Mouse (Mus musculus): ENCODE measurements at regions not wholly inside any gene's neighbourhood (a gene's known extent, or its start where the extent isn't known, plus 50 kb on each side); places are given as distances from the start of the nearest gene placed in this dataset.

DNA sequence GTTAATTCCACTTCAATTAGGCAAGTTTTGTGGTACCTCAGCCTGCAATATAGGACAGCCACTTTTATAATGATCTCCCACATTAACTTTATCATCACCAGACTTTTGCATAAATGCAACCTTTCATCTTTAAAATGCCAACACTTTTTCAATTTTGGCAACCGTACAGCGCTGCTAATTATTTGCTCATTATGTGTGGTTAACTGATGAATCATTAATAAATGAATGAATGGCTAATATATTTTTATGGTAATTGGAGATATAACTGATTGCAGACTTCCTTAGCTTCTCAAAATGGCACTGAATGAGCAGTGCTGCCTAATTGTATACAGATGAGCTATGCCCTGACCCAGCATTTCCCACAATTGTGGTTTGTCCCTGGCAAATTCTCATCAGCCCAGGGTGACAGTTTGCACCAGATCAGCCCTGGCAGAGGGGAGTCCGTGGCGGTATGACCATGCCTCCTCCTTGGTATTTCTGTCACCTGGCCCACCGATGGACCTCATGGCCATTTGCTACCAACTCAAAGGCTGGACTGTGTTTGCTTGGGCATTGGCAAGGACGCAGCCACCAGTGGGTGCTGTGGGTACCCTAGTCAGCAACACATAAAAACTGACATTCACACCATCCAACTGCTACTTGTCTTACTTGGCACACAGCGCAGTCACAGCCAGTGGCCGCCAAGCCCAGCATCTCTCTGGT lies 173.7 kb upstream of the Lmo4 start:
- no peak for DNase-seq

DNA sequence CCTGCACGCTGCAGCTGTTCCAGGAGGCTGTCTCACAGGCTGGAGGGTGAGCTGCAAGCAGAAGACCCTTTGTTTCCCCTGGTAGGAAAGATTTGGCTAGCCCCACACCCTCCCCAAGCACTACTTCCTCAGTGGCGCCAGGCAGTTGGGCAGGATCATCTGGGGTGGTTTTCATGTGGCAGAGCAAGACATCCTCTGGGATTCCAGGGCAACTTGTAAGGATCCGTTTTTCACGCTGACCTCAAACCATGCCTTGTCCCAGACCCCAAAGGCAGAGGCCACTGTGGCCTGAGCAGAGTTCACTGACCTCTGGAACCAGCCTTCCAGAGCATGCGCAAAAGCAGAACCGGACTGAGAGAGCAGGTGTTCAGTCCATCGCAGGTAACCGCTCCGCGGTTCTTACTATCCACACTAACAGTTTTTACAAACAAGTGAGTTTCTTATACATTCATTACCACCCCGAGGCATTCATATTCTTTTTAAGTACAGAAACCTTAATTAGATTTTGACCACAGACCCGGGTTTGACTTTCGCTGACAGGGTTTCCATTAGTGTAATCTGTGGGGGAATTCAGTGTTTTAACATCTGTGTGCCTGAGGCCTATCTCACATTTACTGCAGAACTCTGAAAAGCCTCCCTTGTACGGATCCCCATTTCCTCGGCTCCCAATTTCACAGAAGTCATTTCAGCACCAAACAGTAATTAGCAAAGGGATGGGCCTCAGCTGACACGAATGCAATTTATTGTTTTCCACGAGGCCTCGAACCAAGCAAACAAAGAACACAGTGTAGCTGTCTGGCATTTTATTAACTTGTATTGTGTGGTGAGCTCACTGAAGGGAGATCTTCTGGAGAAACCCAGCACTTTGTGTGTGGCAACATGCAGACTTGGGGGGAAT lies 172.9 kb upstream of the Lmo4 start:
- DNase-seq: no peak

DNA sequence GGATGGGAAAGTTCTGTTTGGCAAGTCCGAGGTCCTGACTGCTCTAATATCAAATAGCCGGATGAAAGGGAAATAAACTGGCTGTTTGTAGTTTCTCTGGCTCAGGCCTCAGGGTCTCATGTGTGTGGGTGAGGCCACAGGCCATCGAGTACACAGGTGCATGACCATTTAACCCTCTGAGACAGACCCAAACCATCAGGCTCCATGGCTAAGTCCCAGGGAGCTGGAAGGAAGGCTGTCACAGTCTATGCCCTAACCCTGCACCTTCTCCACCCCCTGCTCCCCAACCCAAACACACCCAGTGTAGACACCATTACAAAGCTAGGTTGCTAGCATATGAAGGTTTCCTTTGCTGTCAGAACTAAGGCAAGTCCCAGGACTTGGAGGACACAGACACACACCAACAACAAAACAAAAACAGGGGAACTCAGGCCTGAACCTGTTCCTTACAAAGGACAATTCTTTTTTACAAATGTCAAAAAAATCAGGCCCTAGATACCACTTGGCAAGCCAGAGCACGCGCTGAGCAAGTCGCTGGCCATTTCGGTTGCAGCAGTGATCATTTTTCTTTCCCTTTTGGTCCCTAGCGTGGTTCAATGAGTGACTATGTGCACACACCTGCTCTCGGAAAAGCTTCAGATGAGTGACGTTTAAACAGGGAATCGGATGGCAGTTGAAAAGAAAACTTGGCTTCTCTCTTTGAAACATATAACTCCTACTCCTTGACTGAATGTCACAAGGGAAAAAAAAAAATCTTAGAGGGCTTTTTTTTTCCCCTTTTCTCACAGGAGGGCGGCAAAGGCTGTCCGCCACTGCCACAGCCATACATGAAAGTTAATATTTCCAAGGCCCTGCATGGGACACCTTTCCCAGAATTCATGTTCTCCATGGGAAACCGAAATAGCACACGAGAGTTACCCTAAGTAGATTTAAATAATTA lies 171.7 kb upstream of the Lmo4 start:
- DNase-seq: no peak

DNA sequence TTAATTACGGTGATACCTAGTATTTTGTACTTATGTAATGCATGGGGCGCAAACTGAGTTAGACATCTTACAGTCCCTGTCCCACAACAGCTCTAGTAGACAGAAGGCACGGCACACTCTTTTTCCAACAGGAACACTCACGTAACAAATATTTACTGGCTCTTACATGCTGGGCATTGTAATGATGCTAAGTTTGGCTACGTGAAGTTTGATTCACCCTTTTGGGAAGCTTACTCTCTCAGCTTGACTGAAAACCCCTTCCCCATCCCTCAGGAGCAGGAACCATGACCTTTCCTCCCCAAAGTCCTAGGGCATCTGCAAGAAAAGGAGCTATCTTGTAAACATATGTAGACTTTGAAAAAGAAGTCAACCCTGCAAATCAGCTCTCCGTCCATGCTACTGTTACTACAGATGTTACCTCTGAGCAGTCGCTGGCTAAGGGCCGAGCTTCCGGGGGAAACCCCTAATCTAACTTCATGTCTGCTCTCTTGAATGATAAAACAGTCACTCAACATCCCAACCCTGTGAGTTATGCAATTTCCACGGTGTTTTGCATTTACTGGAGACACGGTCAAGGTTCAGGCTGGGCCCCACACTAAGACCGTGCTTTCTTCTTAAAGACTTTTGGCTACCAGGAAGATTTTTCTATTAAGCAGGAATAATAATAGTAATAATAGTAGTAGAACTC lies 170.8 kb upstream of the Lmo4 start:
- DNase-seq: no peak

DNA sequence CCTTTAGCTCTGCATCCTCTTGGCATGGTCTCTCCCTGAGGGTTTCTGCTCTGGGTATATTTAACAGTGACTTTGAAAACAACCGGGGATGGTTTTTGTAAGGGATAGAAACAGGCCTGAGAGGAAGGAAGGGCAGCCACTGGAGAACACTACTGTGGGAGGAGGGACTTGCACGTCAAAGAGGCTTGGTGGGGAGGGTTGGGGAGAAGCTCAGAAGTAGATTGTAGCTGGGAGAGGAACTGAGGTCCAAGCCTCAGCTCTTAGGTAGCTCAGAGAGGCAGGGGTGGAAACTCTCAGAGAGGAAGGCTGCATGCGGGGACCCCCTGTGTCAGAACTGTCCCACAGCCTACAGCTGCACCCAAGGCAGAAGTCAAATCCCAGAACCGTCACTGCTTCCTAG lies 163.3 kb upstream of the Lmo4 start:
- no peak for DNase-seq

DNA sequence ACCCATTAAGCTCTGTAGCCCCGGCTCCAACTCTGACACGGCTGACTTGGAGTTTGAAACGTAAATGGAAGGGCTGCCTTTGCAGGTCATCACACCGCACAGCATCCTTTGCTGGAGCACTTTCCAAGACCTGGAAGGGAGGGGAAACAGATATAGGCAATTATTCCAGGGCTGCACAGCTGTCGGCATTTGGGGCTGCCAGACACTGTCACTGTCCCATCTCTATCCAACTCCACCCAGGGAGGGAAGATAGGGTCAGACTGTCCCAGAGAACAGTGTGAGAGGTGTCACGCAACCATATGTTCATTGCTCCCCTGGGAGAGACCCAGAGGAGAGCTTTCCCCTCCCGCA lies 162.7 kb upstream of the Lmo4 start:
- DNase-seq: no peak

DNA sequence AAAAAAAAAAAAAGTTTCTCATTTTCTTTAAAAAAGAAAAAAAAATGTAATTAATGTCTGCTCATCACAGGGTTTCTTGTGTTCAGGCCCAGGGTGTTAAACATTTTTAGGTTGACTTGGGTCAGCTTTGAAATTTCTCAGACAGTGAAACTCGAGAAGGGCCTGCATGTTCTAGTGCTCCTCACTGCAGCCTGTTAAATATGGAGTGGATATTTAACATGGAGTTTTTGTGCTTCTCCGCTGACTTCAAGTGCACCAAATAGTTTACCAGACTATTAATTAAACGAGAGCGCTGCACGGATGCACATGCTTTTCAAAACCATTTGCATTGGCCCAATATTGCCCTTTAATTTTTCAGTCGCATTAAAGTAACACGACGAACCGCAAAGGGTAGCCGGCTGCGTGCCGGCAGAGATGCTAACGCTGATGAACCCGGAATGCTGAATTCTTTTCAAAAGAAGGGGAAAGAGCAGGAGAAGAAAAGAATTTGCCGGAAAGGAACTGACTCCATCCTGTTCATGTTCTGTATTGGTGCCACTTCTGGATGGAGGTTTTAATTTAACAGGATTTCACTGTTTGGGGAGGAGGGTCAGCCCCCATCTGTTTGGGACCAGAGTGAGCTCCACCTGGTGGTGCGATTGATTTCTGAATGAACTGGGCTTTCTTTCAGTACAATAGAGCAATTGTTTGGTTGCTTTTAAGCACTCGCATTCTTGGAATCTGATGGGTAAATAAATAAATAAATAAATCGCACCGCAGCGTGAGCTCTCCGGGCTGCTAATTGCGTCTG lies 162.2 kb upstream of the Lmo4 start:
- no peak for DNase-seq

DNA sequence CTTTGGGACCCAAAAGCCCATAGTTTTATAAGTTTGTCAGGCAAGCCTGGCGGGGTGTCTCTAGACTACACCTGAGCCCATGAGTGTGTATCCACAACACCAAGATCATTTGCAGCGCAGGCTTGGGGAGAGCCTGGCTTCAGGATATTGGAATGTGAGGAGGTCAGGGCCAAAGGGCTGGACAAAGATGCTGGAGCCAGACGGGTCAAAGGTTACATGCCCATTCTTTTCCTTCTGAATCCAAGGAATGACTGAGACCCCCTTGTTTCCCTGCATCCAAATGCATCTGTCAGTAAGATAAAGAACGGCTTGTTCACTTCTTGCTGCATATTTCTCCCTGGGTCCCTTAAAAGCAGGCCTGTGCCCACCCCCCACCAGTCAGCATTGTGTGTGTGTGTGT lies 160.9 kb upstream of the Lmo4 start:
- no peak for DNase-seq

DNA sequence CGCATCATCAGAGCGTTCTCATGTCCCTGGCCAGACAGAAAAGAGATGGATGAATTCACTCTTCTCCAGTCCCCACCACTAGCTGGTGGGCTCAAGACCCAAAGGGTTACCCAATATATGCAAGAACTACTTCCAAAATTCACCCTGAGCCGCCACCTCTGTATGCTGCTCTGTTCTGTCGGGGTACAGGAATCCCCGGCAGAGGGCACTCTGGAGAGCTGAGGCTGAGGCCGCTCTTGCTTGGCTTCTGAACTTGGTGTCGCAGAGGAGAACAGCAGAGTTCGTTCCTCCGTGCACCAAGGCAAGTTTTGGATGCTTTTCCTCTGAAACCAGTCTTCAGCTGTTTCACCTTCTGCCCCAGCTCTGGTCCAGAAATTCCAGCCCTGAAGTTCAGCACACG lies 157.5 kb upstream of the Lmo4 start:
- DNase-seq: peak; percentile 54 to 59

DNA sequence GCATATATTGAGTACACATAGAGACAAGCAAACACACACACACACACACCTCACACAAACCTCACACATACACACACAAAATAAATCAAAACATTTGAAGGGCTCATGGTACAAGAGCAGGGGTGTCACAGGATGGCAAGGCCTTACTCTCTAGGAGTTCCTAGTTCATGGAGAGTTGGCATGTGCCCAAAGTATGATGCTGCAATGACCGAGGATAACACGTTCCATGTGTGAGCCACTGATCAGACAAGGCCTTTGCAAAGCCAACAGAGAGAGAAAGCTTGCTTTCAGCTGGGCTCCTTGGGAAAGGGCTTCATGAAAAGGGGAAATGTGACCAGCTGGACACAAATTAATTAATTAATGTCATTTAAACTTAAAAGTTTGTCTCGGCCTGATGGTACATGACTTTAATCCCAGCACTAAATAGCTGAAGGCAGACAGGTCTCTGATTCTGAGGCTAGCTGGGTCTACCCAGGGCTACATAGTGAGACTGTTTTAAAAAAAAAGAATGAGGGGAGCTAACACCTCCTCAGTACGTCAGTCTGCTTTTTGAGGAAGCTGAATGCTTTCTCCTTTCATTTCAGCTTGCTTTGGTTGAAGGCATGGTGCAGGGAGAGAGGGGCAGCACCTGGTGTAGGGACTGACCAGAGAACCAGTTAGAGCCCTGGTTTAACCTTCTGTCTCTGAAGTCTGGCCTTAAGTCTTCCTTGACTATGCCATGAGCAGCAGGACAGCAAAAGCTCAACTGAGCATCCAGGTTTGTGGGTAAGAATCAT lies 156.4 kb upstream of the Lmo4 start:
- no peak for DNase-seq

DNA sequence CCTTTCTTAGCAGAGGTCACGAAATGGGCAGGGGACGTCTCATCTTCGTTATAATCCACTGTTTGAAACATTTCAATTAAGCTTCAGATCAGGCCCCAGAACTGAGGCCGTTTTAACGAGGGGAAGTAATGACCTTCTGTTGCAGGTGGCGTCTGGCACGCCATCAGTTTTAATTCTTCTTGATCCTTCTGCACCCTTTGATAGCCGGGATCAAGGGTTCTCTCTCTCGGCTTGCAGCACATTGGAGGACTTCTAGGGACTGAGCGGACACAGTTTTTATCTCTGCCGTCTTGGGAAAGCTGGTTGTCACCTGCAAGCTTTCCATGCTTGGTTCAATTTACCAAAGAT lies 151.9 kb upstream of the Lmo4 start:
- DNase-seq: no peak

DNA sequence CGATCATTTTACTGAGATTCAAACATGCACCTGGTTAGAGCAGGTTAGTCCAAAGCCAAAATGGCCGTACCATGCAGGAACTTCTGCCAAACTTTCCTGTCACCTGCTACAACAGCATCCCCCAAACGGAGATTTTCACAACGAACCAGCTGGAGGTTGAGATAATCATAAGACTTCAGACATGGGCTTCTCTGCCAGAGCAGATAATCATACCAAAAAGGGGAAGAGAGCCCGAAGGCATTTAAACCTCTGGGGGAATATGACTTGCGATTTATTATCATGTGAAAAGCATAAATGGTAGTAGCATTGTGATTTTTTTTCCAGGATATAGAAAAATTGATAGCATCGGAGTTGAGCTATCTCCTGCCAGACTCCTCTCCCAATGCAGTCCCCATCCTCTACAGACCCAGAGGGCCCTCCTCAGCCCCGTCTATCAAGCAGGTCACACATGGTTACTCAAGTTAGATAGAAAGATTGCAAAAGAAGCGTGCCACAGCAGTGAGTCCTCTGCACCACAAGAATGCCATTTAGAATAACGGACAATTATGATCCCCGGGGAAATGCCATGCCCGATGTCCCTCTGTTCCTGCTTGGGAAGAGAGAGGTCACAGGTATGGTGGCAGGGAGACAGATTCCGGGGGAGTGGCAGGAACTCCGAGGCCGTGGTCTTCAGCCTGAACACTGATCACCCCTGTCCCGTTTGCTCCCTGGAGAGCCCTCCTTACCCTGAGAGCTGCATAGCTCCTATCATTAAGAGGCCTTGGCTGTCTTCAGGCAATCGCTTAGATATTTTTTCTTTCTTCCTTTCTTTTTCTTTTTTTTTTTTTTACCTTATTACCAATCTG lies 151.3 kb upstream of the Lmo4 start:
- DNase-seq: no peak

DNA sequence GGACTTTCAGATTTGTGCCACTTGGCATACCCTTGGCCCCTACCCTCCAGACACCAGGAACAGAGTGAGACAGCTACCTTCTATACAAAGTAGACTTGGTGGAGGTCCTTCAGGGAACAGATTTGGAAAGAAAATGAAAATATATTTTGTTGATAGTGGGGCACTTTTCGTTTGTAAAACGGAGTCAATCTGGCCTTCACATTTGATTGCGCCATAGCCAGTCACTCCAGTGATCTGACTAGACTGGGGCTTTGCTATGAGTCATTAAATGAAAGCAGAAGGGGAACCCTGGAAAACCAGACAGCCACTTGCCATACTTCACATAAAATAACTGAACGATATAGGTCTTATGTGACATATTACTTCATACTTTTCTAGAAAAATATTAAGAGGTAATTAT lies 147.5 kb upstream of the Lmo4 start:
- no peak for DNase-seq

DNA sequence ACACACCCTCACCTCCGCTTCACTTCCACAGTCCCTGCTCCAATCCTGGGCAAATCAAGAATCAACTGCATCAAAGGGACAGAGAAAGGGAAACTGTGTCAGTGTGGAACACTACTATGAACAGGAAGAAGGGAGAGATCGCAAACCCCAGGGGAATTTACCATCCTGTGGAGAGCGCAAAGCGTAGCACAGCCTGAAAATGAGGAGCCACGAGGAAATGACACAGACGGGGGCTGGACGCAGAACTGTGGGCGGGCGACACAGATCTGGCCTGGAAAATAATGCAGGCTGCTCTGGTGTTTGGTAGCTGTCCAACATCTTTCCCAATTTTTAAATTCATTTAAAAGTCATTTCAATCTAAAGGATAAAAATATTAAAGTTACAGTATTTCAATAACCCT lies 143.4 kb upstream of the Lmo4 start:
- no peak for DNase-seq

DNA sequence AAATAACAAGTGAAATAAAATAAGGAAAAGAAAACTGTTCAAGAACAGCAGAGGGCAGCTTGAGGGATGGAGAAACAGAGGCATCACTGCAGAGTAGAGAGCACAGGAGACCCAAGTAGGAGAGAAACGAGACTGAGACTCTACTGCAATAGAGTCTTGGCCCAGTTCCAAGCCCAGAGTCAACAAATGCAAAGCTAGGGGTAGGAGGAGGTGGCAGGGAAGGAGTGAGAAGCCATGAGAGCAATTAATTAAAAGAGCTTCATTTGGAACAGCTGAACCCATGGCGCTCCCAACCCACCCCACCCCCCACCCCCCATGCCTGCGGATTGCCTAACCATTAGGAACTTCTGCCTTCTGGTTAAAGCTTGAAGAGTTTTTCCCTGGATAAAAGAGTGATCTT lies 130.2 kb upstream of the Lmo4 start:
- DNase-seq: no peak

DNA sequence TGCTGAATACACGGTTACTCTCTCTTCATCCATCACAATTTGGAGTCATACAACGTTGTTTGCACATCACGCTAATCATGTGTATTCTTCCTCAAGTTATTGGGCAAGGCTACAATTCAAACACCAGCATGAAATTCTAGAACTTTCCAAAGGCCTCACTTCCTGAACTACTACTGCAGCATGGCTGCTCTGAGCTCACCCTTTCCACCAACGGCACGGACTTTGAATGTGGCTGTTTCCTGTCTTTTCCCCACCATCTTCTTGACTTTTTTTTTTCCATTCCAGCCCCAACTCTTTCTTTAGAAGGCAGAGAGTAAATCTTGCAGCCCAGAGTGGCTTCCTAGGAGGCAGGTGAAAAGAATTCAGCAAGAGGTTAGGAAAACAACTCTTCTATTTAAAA lies 129.2 kb upstream of the Lmo4 start:
- DNase-seq: no peak

DNA sequence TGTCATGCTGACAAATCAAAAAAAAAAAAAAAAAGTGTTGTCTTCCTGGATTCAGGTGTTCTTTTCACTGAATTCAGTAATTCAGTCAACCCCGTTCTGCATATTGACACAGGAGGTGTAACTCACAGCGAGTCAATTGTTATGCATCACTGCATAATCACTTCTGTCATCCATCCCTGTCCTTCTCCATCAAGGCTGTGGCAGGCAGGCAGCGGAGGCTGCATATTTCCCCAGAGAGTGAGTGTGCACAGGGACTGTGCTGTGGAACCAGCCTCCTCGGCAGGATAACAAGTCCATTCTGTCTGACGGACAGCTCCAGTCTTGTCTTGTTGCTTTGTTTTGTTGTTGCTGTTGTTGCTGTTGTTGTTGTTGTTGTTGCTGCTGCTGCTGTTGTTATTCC lies 127.3 kb upstream of the Lmo4 start:
- no peak for DNase-seq

DNA sequence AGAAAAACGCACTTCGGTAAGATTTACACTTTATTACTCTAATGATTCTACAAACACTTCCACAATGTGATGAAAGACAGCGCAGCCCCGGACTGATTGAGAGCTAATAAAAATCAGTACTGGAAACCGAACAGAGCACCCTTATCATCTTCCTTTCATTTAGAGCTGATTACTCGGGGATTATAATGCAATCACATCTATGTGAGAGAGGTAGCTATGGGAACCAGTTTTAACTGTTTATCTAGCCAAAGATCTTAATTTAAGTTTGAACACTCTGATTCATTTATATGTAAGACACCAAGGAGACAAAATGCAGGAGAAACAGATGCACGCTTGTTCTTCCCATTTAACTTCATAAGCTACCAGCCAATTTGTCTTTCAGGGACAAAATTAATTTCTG lies 124.1 kb upstream of the Lmo4 start:
- DNase-seq: no peak

DNA sequence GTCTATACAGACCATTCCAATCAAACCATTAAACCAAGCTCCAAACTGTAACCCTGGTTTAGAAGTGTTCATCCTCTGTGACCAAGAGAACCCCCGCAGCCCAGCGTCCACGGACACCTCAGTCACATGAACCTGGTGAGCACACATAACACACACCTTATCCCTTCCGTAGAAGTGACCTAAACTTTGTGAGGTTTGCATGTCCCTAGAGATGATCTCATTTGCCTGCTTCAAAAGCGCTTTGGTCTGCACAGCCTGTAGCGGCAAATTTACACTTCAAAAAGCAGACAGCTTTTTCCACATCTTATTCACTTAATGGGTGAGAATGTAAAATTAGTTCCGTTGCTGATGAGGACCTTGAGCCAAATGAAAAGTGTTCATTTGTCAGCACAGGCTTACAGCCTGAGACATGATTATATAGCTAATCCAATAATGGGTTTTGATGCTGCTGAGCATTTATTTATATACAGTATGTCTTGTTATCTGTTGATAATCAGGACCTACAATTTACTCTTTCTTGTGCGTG lies 122.3 kb upstream of the Lmo4 start:
- DNase-seq: no peak

DNA sequence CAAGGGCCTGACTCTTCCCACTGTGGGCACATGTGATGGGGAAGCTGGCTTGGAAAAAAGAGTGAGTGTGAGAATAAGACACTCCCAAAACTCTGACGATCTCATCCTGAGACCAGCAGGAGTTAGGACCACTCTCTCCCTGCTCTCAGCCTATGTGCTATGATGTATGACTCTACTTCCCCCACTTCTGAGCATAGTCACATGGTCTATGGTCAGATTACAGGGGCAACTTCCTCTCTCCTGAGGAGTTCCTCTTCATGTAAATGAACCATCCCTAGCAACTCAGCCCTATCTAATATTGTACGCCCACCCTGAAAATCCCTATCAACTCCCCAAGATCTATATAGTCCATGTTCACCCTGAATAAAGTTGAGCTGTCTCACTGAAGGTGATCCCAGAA lies 120.0 kb upstream of the Lmo4 start:
- no peak for DNase-seq

Data from thymus, postnatal 36 days (tissue).